Mouse (Mus musculus) cerebellum, adult 2 months (tissue): ENCODE data around the gene Slc47a1. TPM values are rescaled to one million over a fixed set of nuclear protein-coding genes. Genes with fewer than 3 reads are reported as not detected.

Experiments
- DNase-seq, 2 experiments: peaks; one replicate each; pipeline ENCODE4 v3.0.0; 2021
- H3K27ac ChIP-seq: fragments of 200-500 bp; 2 replicates; pipeline ENCODE4 v1.5.1; 2012; ENCODE audit warnings: low read length, control low read depth, inconsistent platforms; ENCODE audit not compliant: insufficient read depth
- H3K27me3 ChIP-seq: fragments of 200-500 bp; 2 replicates; pipeline ENCODE4 v1.6.1; 2012; ENCODE audit warnings: inconsistent platforms, mild to moderate bottlenecking, low read length, moderate library complexity; ENCODE audit not compliant: control insufficient read depth, insufficient read depth
- H3K4me1 ChIP-seq: fragments of 200-500 bp; 2 replicates; pipeline ENCODE4 v1.6.1; 2011; ENCODE audit warnings: low read length; ENCODE audit not compliant: control insufficient read depth, insufficient read depth
- H3K4me3 ChIP-seq: fragments of 200-500 bp; replicated peaks from 2 replicates; pipeline ENCODE3; 2011; ENCODE audit warnings: mild to moderate bottlenecking, low read depth, low read length, control low read depth; ENCODE audit not compliant: insufficient read depth
- CTCF ChIP-seq: fragments of 200-500 bp; IDR thresholded peaks from 2 replicates; pipeline ENCODE4 v1.5.1; 2011; ENCODE audit warnings: low read depth, mild to moderate bottlenecking, control low read depth, low read length, moderate library complexity, borderline replicate concordance; ENCODE audit not compliant: insufficient read depth
- POLR2A ChIP-seq: fragments of 200-500 bp; IDR thresholded peaks from 2 replicates; pipeline ENCODE4 v1.6.1; 2011; ENCODE audit warnings: low read length, control low read depth, borderline replicate concordance; ENCODE audit not compliant: insufficient read depth
- WGBS: fragments of 180-500 bp; shearing (Covaris S2); methylation state at CpG from one replicate; pipeline ENCODE4 v1.1.7; 2018; 5-methylcytosine and 5-hydroxymethylcytosine counted together
- polyA plus RNA-seq: library from polyadenylated mRNA; depleted of rRNA; stranded (reverse); fragments of >200 nt; gene quantifications from 2 replicates; pipeline ENCODE4 v1.2.3, GENCODE M21; 2012; rRNA removed

Slc47a1 gene
- polyA plus RNA-seq, 1 experiment: 1.00 TPM

DNA sequence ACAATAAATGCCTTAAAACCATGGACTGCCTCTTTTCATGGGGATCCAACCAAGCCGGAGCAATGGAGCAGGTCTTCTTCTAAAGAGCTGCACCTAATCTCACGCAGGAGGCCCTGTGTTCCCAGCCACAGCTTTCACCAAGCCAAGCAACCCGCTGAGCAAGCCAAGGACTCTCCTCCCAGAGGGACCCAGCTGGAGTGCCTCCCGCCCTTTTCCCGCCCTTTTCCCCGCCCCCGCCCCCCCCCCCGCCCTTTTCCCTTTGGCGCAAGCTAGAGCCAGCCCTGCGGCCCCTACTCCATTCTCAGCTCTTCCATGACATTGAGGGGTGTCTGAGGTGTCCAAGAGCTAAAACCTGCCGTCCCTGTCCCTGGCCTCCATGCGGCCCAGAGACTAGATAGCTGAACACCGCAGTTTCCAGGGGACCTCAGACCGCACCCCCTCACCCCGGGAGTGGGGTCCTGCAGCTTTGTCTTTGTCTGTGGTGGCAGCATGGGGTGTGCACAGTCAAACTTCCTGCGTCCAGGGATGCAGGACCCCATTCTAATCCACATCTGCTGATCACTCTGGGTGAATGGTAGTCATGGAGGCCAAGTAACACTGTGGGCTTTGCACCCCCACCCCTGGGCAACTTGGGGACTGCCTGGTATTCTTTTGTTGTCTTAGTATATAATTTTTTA, 77.3 kb downstream of the Slc47a1 start:
- 29% methylated on average over 14 of the region's 16 CpGs for WGBS
- Histone ChIP-seq H3K27me3 (no peaks in the 10 kb centered on the region), H3K4me1 (no peaks in the 10 kb centered on the region; the same call in 1 of the 2 replicates), H3K4me3 (no peak overlapping the region), H3K27ac (no peak overlapping the region)
- DNase-seq: no peak
- no peak for TF ChIP-seq POLR2A
- TF ChIP-seq CTCF: no peak

DNA sequence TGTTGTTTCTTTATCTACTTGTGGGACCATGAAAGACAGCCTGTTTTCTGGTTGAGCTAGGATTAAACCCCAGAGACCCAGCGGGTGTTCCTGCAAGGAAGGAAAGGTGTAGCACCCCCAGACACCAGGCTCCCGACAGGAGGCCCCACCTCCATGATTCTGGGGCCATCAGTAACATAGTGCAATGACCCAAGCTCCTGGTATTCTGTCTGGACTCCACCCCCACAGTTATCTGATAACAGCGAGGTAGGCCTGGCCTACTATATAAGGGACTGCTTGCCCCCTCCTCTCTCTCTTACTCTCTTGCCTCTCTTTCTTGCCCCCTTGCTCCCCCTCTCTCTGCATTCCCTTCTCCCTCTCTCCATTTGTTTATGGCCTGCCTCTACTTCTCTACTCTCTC, 77.9 kb downstream of the Slc47a1 start:
- no peaks in the 10 kb centered on the region; the same call in 1 of the 2 replicates for H3K4me1 ChIP-seq
- no peak for DNase-seq
- H3K27me3 ChIP-seq: no peaks in the 10 kb centered on the region
- TF ChIP-seq POLR2A: no peak
- no peak for TF ChIP-seq CTCF
- no peak overlapping the region for H3K27ac ChIP-seq
- H3K4me3 ChIP-seq: no peak overlapping the region
- 71% methylated on average over 3 of the region's 3 CpGs for WGBS

DNA sequence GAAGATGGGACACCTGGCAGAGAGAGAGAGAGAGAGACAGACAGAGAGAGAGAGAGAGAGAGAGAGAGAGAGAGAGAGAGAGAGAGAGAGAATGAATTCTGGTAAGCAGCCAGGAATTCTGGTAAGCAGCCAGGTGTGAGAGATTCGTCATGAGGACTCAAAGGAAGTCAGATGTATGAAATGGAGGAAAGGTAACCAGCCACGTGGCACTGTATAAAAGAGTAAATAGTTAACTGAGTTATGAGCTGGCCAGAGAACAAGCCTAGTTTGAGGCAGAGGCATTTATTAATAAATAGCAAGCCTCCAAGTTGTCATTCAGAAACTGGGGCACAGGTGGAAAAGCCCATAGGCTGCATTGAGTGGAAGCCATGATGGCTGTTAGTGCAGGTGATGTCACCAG, 80.2 kb downstream of the Slc47a1 start:
- H3K27ac ChIP-seq: no peak overlapping the region
- WGBS: 48% methylated on average over 2 of the region's 2 CpGs
- H3K27me3 ChIP-seq: no peaks in the 10 kb centered on the region
- no peak for TF ChIP-seq POLR2A
- no peak overlapping the region for H3K4me3 ChIP-seq
- H3K4me1 ChIP-seq: no peaks in the 10 kb centered on the region; the same call in 1 of the 2 replicates
- no peak for DNase-seq

DNA sequence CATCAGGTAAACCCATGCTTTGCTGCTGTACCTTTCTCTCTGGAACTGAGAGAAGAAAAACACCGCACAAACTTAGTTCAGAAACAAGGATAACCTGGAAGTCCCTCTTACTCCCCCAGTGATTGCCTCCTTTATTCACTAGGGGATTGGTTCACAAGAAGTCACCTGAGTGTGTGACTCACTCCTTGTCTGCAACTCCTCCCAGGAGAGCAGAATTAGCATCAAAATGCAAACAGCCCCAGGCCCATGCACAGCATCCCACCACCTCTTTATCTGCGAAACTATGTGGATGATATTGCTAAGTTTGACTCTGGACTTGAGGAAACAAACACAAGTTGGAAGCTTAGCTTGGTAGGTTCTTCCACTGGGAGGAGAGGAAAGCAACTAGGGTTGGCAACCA, 80.8 kb downstream of the Slc47a1 start:
- no peak overlapping the region for H3K27ac ChIP-seq
- no peaks in the 10 kb centered on the region for H3K27me3 ChIP-seq
- no peak for TF ChIP-seq POLR2A
- TF ChIP-seq CTCF: no peak
- no peak overlapping the region for H3K4me3 ChIP-seq
- H3K4me1 ChIP-seq: no peaks in the 10 kb centered on the region; the same call in 1 of the 2 replicates
- DNase-seq: no peak
- 85% methylated on average over 2 of the region's 2 CpGs for WGBS

DNA sequence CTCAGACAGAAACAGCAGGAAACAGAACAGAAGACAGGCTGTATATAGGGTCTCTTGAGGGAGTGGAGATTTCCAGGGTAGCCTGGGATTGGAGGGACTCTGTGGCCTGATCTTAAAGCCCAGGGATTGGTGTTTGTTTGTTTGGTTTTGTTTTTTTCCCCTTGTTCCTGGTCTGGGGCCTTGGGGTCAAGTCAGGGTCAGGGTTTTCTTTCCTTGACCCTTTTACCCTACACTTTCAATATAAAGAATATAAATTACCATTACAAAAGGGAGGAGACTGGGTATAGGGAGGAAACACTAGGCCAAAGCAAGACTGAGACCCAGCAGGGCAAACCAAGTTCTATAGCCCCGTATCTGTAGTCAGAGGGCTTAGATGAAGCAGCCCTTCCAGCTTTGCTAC, 81.6 kb downstream of the Slc47a1 start:
- H3K27me3 ChIP-seq: no peaks in the 10 kb centered on the region
- no peak for DNase-seq
- TF ChIP-seq CTCF: no peak
- no peak for TF ChIP-seq POLR2A
- 57% methylated on average over 1 of the region's 1 CpGs for WGBS
- H3K4me3 ChIP-seq: no peak overlapping the region
- H3K4me1 ChIP-seq: no peaks in the 10 kb centered on the region; the same call in 1 of the 2 replicates
- H3K27ac ChIP-seq: no peak overlapping the region

DNA sequence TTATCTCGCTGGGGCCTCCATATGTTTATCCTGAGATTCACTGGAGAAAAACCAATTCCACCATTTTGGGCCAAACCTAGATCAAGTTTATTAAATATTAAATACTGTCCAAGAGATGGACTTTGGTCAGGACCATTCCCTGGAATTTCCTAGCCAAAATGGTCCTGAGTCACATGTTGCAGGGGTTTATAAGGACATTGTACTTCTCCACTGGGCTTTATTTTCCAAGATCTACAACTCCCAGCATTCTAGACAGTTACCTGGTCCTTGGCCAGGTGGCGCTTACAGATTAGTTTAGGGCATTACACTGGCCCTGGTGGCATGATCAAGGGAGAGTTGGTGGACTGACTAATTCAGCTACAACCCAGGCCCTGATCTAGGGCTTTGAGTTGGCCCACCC, 82.6 kb downstream of the Slc47a1 start:
- WGBS: 87% methylated on average over 2 of the region's 2 CpGs
- Histone ChIP-seq H3K4me3 (no peak overlapping the region), H3K27me3 (no peaks in the 10 kb centered on the region), H3K27ac (no peak overlapping the region), H3K4me1 (no peaks in the 10 kb centered on the region; the same call in 1 of the 2 replicates)
- TF ChIP-seq CTCF (no peak), POLR2A (no peak)
- DNase-seq: no peak

DNA sequence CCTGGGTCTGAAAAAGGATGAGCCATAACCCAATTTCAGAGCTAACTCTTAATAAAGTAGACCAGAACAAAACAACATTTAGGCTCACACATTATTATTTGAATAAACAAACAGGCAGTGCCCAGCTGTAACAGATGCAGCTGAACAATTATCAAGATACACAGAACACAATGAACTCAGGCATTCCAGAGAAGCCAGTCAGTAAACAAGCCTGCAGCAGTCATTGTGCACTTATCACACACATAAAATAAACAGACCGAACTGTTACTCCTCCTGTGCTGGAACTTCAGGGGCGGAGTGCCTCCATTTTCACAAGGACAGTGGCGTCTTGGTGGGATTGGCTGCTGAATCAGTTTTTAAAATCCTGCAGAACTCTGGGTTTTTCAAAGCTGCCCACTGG, 83.7 kb downstream of the Slc47a1 start:
- DNase-seq: no peak
- TF ChIP-seq CTCF (no peak), POLR2A (no peak)
- 87% methylated on average over 3 of the region's 3 CpGs for WGBS
- H3K27ac ChIP-seq: no peak overlapping the region
- H3K27me3 ChIP-seq: no peaks in the 10 kb centered on the region
- no peaks in the 10 kb centered on the region; the same call in 1 of the 2 replicates for H3K4me1 ChIP-seq
- no peak overlapping the region for H3K4me3 ChIP-seq

Other genes starting within 250 kb of the Slc47a1 start
- 142 and 148 TPM in 2 replicates for gene Usp22, start 203.3 kb downstream of the Slc47a1 start, polyA plus RNA-seq
- gene Aldh3a1, start 170.8 kb downstream of the Slc47a1 start, polyA plus RNA-seq: 1.2 and 2.1 TPM in 2 replicates
- gene Aldh3a2, start 110.9 kb downstream of the Slc47a1 start, polyA plus RNA-seq: 68.4 and 74.8 TPM in 2 replicates
- 0.07 and 0.11 TPM in 2 replicates for gene Slc47a2, start 35.5 kb downstream of the Slc47a1 start, polyA plus RNA-seq
- 538 and 626 TPM in 2 replicates for gene Rnf112, start 75.8 kb upstream of the Slc47a1 start, polyA plus RNA-seq
- 1.9 and 3.5 TPM in 2 replicates for gene Mfap4, start 107.1 kb upstream of the Slc47a1 start, polyA plus RNA-seq
- 47.8 and 55.8 TPM in 2 replicates for gene Mapk7, start 116.1 kb upstream of the Slc47a1 start, polyA plus RNA-seq
- 36.2 and 40.7 TPM in 2 replicates for gene B9d1, start 126.8 kb upstream of the Slc47a1 start, polyA plus RNA-seq
- 123 and 132 TPM in 2 replicates for gene Epn2, start 201.3 kb upstream of the Slc47a1 start, polyA plus RNA-seq